Mouse (Mus musculus): ENCODE measurements around the gene Fkbp11. TPM values are rescaled to one million over a fixed set of nuclear protein-coding genes. Genes with fewer than 3 reads are reported as not detected.

The Fkbp11 gene
- polyA plus RNA-seq (2015; fragmentation: Nextera tagmentation; extraction: Ambion mirVana): 15.8 and 16.0 TPM in 2 replicates

DNA sequence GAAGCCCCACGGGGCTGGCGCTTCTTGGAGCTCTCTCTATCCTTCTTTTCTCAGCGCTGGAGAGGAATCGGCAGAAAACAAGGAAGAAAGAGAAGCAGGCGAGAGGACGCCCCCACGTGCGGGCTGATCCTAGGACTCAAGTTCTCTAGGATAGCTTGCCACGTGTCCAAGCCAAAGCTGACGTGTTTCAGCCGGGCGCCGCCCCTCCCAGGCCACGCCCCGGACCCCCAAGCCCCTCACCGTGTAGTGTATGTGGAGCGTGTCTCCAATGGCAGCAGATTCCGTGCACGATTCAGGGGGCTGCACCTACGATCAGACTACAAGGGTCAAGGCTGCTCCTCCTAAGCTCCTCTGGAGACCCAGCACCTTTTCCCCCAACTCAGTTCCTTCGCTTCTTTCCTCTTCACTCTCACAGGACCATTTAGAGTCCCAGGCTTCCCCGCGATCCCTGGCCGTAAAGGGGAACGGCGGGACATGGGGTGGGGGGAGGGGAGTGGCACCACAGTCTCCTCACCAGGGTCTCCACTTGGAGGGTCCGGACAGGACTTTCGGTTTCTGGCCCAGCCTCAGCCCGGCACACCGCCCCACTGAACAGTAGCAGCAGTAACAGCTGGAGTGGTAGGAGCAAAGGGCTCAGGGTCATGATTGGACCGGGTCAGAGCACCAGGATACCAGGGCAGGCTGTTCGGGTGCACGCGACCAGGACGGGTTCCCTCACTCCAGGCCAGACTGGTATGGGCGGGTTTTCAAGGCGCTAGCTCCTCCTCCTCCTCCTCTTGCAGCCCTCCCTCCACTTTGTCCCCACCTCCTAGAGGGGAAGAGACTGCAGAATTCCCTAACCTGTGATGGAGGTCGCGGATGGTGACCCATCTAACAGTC, at the start of gene Fkbp11:
Gene Fkbp11 (minus strand): TSS at position 756 of the 879 bp plus-strand sequence.

DNA sequence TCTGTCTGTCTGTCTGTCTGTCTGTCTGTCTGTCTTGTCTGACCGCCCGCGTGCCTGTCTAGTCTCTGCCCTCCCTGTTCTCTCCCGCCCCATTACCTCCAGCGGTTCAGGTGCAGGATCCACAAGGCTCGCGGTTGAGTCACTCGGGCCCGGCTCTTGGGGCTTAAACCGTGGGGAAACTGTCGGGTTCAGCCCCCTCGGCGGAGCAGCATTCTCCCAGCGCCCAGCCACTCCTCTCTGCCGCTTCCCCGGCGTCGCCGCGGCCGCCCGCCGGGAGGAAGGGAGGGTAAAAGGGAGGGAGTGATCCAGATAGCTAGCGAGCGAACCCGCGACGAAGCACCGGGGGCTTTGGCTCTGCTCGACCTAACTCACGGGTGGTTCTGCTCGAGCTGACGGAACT, 49.8 kb upstream of the Fkbp11 start, which contains the start of gene Wnt10b:
Gene Wnt10b (minus strand): TSS at position 389 of the 400 bp plus-strand sequence.

GRCm38 (mm10) chr15:98762670-98763529, 34.9 kb upstream of the Fkbp11 start, which contains the start of gene Arf3:
Gene Arf3 (minus strand): TSS chr15:98763214.

GRCm38 (mm10) chr15:98707766-98708372, 20.1 kb downstream of the Fkbp11 start, which contains the start of gene Ccdc65:
Gene Ccdc65 (plus strand): TSS chr15:98708207.

DNA sequence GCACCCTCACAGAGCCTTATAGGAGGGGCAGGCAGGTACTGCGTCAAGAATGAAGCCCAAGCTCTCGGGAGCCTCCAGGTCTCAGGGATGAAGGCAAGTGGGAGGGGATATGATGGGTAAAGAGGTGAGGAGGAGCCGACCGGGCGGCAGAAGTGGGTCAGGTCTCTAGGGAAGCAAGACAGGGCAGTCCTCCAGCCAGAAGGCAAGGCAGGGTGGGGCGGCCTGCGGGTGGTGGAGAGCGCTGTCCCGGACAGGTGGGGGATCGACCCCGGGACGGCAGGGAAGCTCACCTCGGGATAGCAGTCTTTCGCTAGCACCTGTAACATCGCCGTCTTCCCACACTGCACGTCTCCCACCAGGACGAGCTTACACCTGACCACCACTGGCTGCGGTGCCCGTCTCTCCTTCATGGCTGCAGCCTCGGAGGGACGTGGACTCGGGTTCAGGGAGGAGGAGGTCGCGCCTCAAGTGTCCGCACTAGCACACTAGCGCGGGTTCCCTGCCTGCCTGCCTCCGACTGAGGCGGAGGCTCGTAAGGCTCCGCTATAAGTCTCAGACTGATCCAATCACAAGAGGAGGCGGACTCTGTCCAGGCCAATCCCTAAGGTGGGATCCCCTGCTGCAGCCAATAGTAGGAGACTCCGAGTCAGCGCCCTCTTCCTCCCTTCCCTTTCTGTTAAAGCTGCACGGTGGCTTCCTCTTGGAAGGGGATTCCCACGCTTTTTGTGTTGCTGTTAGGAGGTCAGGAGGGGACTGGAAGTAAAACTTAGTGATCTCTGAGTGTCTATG, 50.9 kb downstream of the Fkbp11 start, which contains the start of gene Rnd1:
Gene Rnd1 (minus strand): TSS at position 522 of the 789 bp plus-strand sequence.

Other genes starting within 250 kb of the Fkbp11 start
- gene Lalba, start 245.5 kb downstream of the Fkbp11 start, polyA plus RNA-seq (2015; fragmentation: Nextera tagmentation; extraction: Ambion mirVana): 0.26 and 0.63 TPM in 2 replicates
- not detected in 2 replicates for gene Olfr279, start 235.8 kb downstream of the Fkbp11 start, polyA plus RNA-seq (2015; fragmentation: Nextera tagmentation; extraction: Ambion mirVana)
- 50.7 and 51.7 TPM in 2 replicates for gene Kansl2, start 193.9 kb downstream of the Fkbp11 start, polyA plus RNA-seq (2015; fragmentation: Nextera tagmentation; extraction: Ambion mirVana)
- 35.3 and 37.5 TPM in 2 replicates for gene Ccnt1, start 157.3 kb downstream of the Fkbp11 start, polyA plus RNA-seq (2015; fragmentation: Nextera tagmentation; extraction: Ambion mirVana)
- 0.25 TPM in 1 of 2 replicates, not detected in the other for gene 4930415O20Rik, start 157.2 kb downstream of the Fkbp11 start, polyA plus RNA-seq (2015; fragmentation: Nextera tagmentation; extraction: Ambion mirVana)
- 10.8 and 11.4 TPM in 2 replicates for gene Adcy6, start 118.1 kb downstream of the Fkbp11 start, polyA plus RNA-seq (2015; fragmentation: Nextera tagmentation; extraction: Ambion mirVana)
- gene Cacnb3, start 97.4 kb downstream of the Fkbp11 start, polyA plus RNA-seq (2015; fragmentation: Nextera tagmentation; extraction: Ambion mirVana): 2.7 and 5.0 TPM in 2 replicates
- gene Ddx23, start 65.3 kb downstream of the Fkbp11 start, polyA plus RNA-seq (2015; fragmentation: Nextera tagmentation; extraction: Ambion mirVana): 17.7 and 19.2 TPM in 2 replicates
- 2.0 and 4.0 TPM in 2 replicates for gene Rnd1, start 50.7 kb downstream of the Fkbp11 start, polyA plus RNA-seq (2015; fragmentation: Nextera tagmentation; extraction: Ambion mirVana)
- gene Ccdc65, start 20.0 kb downstream of the Fkbp11 start, polyA plus RNA-seq (2015; fragmentation: Nextera tagmentation; extraction: Ambion mirVana): 0.18 TPM in 1 of 2 replicates, not detected in the other
- 12.4 and 15.3 TPM in 2 replicates for gene Arf3, start 35.0 kb upstream of the Fkbp11 start, polyA plus RNA-seq (2015; fragmentation: Nextera tagmentation; extraction: Ambion mirVana)
- gene Wnt10b, start 50.0 kb upstream of the Fkbp11 start, polyA plus RNA-seq (2015; fragmentation: Nextera tagmentation; extraction: Ambion mirVana): 0.05 and 0.08 TPM in 2 replicates
- gene Wnt1, start 61.7 kb upstream of the Fkbp11 start, polyA plus RNA-seq (2015; fragmentation: Nextera tagmentation; extraction: Ambion mirVana): not detected in 2 replicates
- gene Ddn, start 81.3 kb upstream of the Fkbp11 start, polyA plus RNA-seq (2015; fragmentation: Nextera tagmentation; extraction: Ambion mirVana): 0.02 TPM in 1 of 2 replicates, not detected in the other
- 98.2 and 100 TPM in 2 replicates for gene Prkag1, start 103.3 kb upstream of the Fkbp11 start, polyA plus RNA-seq (2015; fragmentation: Nextera tagmentation; extraction: Ambion mirVana)
- gene Kmt2d, start 143.0 kb upstream of the Fkbp11 start, polyA plus RNA-seq (2015; fragmentation: Nextera tagmentation; extraction: Ambion mirVana): 8.7 and 9.7 TPM in 2 replicates
- 7.1 and 7.7 TPM in 2 replicates for gene Rhebl1, start 166.3 kb upstream of the Fkbp11 start, polyA plus RNA-seq (2015; fragmentation: Nextera tagmentation; extraction: Ambion mirVana)
- 0.46 and 0.58 TPM in 2 replicates for gene Dhh, start 170.3 kb upstream of the Fkbp11 start, polyA plus RNA-seq (2015; fragmentation: Nextera tagmentation; extraction: Ambion mirVana)
- 6.4 and 8.6 TPM in 2 replicates for gene Lmbr1l, start 190.0 kb upstream of the Fkbp11 start, polyA plus RNA-seq (2015; fragmentation: Nextera tagmentation; extraction: Ambion mirVana)
- gene Tuba1b, start 206.4 kb upstream of the Fkbp11 start, polyA plus RNA-seq (2015; fragmentation: Nextera tagmentation; extraction: Ambion mirVana): 1,054 and 1,116 TPM in 2 replicates
- gene Gm49450, start 225.4 kb upstream of the Fkbp11 start, polyA plus RNA-seq (2015; fragmentation: Nextera tagmentation; extraction: Ambion mirVana): not detected in 2 replicates
- 97.1 and 109 TPM in 2 replicates for gene Tuba1a, start 225.5 kb upstream of the Fkbp11 start, polyA plus RNA-seq (2015; fragmentation: Nextera tagmentation; extraction: Ambion mirVana)

Measured in spleen, postnatal 0 days (tissue).